Mouse (Mus musculus): ENCODE data around the gene Ctr9. TPM values are rescaled to one million over a fixed set of nuclear protein-coding genes. Genes with fewer than 3 reads are reported as not detected.

Gene Ctr9
- polyA plus RNA-seq, 1 experiment = 22.3 TPM

GRCm38 (mm10) chr7:111069439-111070166 lies 40.9 kb downstream of the Ctr9 start:
- Histone ChIP-seq H3K4me3 (ENCODE audit: insufficient read depth, low read depth, low read length) (no peak overlapping the region), H3K27ac (replicated peaks; ENCODE audit: low read depth, low read length) (no peak overlapping the region)

DNA sequence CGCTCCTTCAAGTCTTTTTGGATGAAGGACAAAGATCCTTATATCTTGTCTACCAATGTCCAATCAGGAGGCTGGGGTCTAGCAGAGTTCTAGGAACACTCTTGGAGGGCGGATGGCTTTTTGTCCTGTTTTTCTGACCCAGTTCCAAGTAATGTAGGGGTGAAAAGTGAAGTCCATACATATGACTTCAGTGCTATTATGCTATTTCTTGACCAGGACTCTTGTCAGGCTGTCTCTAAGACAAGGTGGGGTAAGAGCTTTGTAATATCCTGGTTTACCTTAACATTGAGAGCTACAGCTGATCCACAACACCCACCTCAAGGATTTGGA lies 41.4 kb downstream of the Ctr9 start:
- H3K27ac ChIP-seq (replicated peaks; ENCODE audit: low read depth, low read length) = no peak overlapping the region
- no peak overlapping the region for H3K4me3 ChIP-seq (ENCODE audit: insufficient read depth, low read depth, low read length)
- no peaks in the 10 kb centered on the region for H3K4me1 ChIP-seq (ENCODE audit: control insufficient read depth, insufficient read depth, insufficient read length, low read length)

More at GRCm38 (mm10) chr7:111069439-111070166, 40.9 kb downstream of the Ctr9 start:
- no peaks in the 10 kb centered on the region for H3K4me1 ChIP-seq (ENCODE audit: control insufficient read depth, insufficient read depth, insufficient read length, low read length)

GRCm38 (mm10) chr7:111072410-111072809 lies 43.7 kb downstream of the Ctr9 start:
- H3K4me1 ChIP-seq (ENCODE audit: control insufficient read depth, insufficient read depth, insufficient read length, low read length) = no peaks in the 10 kb centered on the region
- no peak overlapping the region for H3K27ac ChIP-seq (replicated peaks; ENCODE audit: low read depth, low read length)
- H3K4me3 ChIP-seq (ENCODE audit: insufficient read depth, low read depth, low read length) = no peak overlapping the region

- Histone ChIP-seq H3K4me3 (ENCODE audit: insufficient read depth, low read depth, low read length) (no peak overlapping the region), H3K4me1 (ENCODE audit: control insufficient read depth, insufficient read depth, insufficient read length, low read length) (no peaks in the 10 kb centered on the region), H3K27ac (replicated peaks; ENCODE audit: low read depth, low read length) (no peak overlapping the region)
Measured at GRCm38 (mm10) chr7:111075288-111075687, 46.5 kb downstream of the Ctr9 start.

GRCm38 (mm10) chr7:111078271-111078670 lies 49.5 kb downstream of the Ctr9 start:
- Histone ChIP-seq H3K4me1 (ENCODE audit: control insufficient read depth, insufficient read depth, insufficient read length, low read length) (no peaks in the 10 kb centered on the region), H3K4me3 (ENCODE audit: insufficient read depth, low read depth, low read length) (no peak overlapping the region), H3K27ac (replicated peaks; ENCODE audit: low read depth, low read length) (no peak overlapping the region)

GRCm38 (mm10) chr7:111080026-111080425 lies 51.3 kb downstream of the Ctr9 start:
- 0 out of 2 replicates have a peak overlapping the region, but pooled peaks have one; percentile 18 for H3K27ac ChIP-seq (replicated peaks; ENCODE audit: low read depth, low read length)

DNA sequence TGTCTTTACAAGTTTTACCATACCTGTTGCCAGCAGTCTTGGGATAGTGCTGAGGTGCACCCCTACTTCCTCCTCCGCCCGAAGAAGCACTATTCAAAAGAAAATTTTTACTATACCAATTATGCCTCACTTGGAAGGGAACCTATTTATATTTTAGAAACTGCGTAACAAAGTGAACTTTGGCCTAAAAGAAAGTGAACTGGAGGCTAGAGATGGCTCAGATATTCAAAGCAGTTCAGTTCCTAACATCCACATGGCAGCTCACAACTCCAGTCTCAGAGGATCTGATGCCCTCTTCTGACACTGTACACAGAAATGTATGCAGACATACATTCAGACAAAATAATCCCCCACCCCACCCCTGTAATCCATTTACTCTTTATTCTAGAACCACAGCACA lies 52.1 kb downstream of the Ctr9 start:
- H3K4me1 ChIP-seq (ENCODE audit: control insufficient read depth, insufficient read depth, insufficient read length, low read length) = no peaks in the 10 kb centered on the region
- peak overlapping the region; percentile 98 for H3K27ac ChIP-seq (replicated peaks; ENCODE audit: low read depth, low read length)
- peak overlapping the region; percentile 88 for H3K4me3 ChIP-seq (ENCODE audit: insufficient read depth, low read depth, low read length)

More at GRCm38 (mm10) chr7:111080026-111080425, 51.3 kb downstream of the Ctr9 start:
- no peaks in the 10 kb centered on the region for H3K4me1 ChIP-seq (ENCODE audit: control insufficient read depth, insufficient read depth, insufficient read length, low read length)
- H3K4me3 ChIP-seq (ENCODE audit: insufficient read depth, low read depth, low read length) = peak overlapping the region; percentile 18

GRCm38 (mm10) chr7:111082043-111082821 lies 53.5 kb downstream of the Ctr9 start:
- H3K4me1 ChIP-seq (ENCODE audit: control insufficient read depth, insufficient read depth, insufficient read length, low read length) = no peaks in the 10 kb centered on the region
- H3K4me3 ChIP-seq (ENCODE audit: insufficient read depth, low read depth, low read length) = peak overlapping the region; percentile 88
- H3K27ac ChIP-seq (replicated peaks; ENCODE audit: low read depth, low read length) = peak overlapping the region; percentile 98

- peak within 1 kb of the TSS; percentile 88 for H3K4me3 ChIP-seq (ENCODE audit: insufficient read depth, low read depth, low read length)
- H3K27ac ChIP-seq (replicated peaks; ENCODE audit: low read depth, low read length) = peak within 1 kb of the TSS; percentile 98
- H3K4me1 ChIP-seq (ENCODE audit: control insufficient read depth, insufficient read depth, insufficient read length, low read length) = no peaks in the 10 kb centered on the region
Measured at GRCm38 (mm10) chr7:111082822-111083732, 54.3 kb downstream of the Ctr9 start, which contains the start of gene Eif4g2. Gene Eif4g2, minus strand, starts transcription at chr7:111083030.

GRCm38 (mm10) chr7:111083733-111084120 lies 55.0 kb downstream of the Ctr9 start:
- H3K27ac ChIP-seq (replicated peaks; ENCODE audit: low read depth, low read length) = peak overlapping the region; percentile 92
- H3K4me1 ChIP-seq (ENCODE audit: control insufficient read depth, insufficient read depth, insufficient read length, low read length) = no peaks in the 10 kb centered on the region
- H3K4me3 ChIP-seq (ENCODE audit: insufficient read depth, low read depth, low read length) = peak overlapping the region; percentile 77

GRCm38 (mm10) chr7:111084443-111084842 lies 55.7 kb downstream of the Ctr9 start:
- Histone ChIP-seq H3K4me1 (ENCODE audit: control insufficient read depth, insufficient read depth, insufficient read length, low read length) (no peaks in the 10 kb centered on the region), H3K27ac (replicated peaks; ENCODE audit: low read depth, low read length) (no peak overlapping the region), H3K4me3 (ENCODE audit: insufficient read depth, low read depth, low read length) (no peak overlapping the region)

DNA sequence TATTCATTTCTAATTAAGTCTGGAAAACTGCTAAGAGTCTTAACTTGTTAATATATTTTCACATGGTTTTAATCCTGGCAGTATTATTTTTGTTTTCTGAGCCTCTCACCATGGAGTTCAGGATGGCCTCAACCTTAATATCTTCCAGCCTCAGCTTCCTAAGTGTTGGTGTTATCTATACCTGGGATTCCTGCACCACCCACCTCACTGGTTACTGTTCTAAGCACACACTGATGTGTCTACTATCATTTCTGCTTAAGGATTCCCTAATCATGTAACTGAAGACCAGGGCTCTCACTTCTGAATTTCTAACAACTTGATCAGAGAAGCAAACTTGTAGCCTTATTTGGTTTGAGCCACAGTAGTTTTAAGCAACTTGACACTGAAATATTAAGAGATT lies 56.4 kb downstream of the Ctr9 start:
- Histone ChIP-seq H3K27ac (replicated peaks; ENCODE audit: low read depth, low read length) (no peak overlapping the region), H3K4me1 (ENCODE audit: control insufficient read depth, insufficient read depth, insufficient read length, low read length) (no peaks in the 10 kb centered on the region), H3K4me3 (ENCODE audit: insufficient read depth, low read depth, low read length) (no peak overlapping the region)

DNA sequence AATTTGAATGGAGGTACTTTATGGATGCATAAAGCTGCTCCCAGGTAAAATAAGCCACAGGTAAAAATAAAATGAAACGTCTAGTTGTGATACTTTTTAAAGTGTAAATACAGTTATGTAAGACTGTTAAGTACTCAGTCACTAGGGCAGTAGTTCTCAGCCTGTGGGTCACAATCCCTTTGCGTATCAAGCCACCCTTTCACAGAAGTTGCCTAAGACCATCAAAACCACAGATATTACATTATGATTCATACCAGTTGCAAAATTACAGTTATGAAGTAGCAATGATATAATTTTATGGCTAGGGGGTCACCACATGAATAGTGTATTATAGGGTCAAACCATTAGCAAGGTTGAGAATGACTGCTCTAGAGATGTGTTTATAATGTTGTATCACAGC lies 66.4 kb downstream of the Ctr9 start:
- no peaks in the 10 kb centered on the region for H3K4me1 ChIP-seq (ENCODE audit: control insufficient read depth, insufficient read depth, insufficient read length, low read length)
- no peak overlapping the region for H3K27ac ChIP-seq (replicated peaks; ENCODE audit: low read depth, low read length)
- no peak overlapping the region for H3K4me3 ChIP-seq (ENCODE audit: insufficient read depth, low read depth, low read length)

DNA sequence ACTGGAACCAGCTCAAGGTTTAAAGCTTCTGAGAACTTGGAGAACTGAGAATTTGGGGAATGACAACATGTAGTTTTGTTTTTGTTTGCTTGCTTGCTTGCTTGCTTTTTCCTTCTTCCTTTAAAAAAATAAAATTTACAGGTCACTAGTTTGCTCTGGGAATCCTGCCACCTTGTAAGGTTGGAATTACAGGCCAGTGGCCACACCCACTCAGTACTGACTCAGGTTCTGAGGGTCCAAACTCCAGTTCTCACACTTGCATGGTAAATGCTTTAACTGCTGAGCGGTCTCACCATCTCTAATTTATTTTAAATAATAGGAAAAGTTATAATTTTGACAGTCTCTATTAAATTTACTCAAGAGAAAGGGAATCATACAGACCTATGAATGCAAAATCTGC lies 69.4 kb downstream of the Ctr9 start:
- Histone ChIP-seq H3K27ac (replicated peaks; ENCODE audit: low read depth, low read length) (no peak overlapping the region), H3K4me3 (ENCODE audit: insufficient read depth, low read depth, low read length) (no peak overlapping the region), H3K4me1 (ENCODE audit: control insufficient read depth, insufficient read depth, insufficient read length, low read length) (no peaks in the 10 kb centered on the region)

All from brown adipose tissue, adult 24 weeks (tissue).